Mouse (Mus musculus) forebrain, postnatal 0 days (tissue): Measurements from ENCODE around the gene Mst1. TPM values are rescaled to one million over a fixed set of nuclear protein-coding genes. Genes with fewer than 3 reads are reported as not detected.
A peak's percentile ranks its signal among the peaks of the same experiment; 100 is the strongest.

Source experiments
- ATAC-seq: fragments of 200-750 bp; cut with Nextera tagmentation; 2 replicates; pipeline ENCODE4 v1.8.0; 2017; ENCODE audit warnings: mild to moderate bottlenecking, moderate library complexity
- DNase-seq: peaks from one replicate; pipeline ENCODE4 v3.0.0-alpha.2; 2015
- H3K27ac ChIP-seq: fragments of 300-500 bp; sonication (generic); 2 replicates; pipeline ENCODE4 v1.5.1; 2014; ENCODE audit warnings: low read depth, mild to moderate bottlenecking, antibody characterized with exemption, low read length, moderate library complexity, mixed read lengths
- H3K27me3 ChIP-seq: fragments of 300-500 bp; sonication (generic); 2 replicates; pipeline ENCODE4 v1.6.1; 2014; ENCODE audit warnings: mild to moderate bottlenecking, low read length, mixed read lengths; ENCODE audit not compliant: insufficient read depth
- H3K36me3 ChIP-seq: fragments of 300-500 bp; sonication (generic); 2 replicates; pipeline ENCODE4 v1.6.1; 2014; ENCODE audit warnings: mild to moderate bottlenecking, moderate library complexity; ENCODE audit not compliant: insufficient read depth
- H3K4me1 ChIP-seq: fragments of 300-500 bp; sonication (generic); 2 replicates; pipeline ENCODE4 v1.6.1; 2014; ENCODE audit warnings: antibody characterized with exemption; ENCODE audit not compliant: insufficient read depth
- H3K4me2 ChIP-seq: fragments of 300-500 bp; sonication (generic); 2 replicates; pipeline ENCODE4 v1.6.1; 2014; ENCODE audit warnings: low read depth, mild to moderate bottlenecking, moderate library complexity
- H3K4me3 ChIP-seq: fragments of 300-500 bp; sonication (generic); 2 replicates; pipeline ENCODE4 v1.5.1; 2014; ENCODE audit warnings: low read depth, low read length, mixed read lengths
- H3K9ac ChIP-seq: fragments of 300-500 bp; sonication (generic); 2 replicates; pipeline ENCODE4 v1.6.1; 2014; ENCODE audit warnings: mild to moderate bottlenecking
- H3K9me3 ChIP-seq: fragments of 300-500 bp; sonication (generic); 2 replicates; pipeline ENCODE4 v1.6.1; 2016; ENCODE audit warnings: low read length
- CTCF ChIP-seq: sonication (generic); IDR thresholded peaks from 2 replicates; pipeline ENCODE4 v1.5.1; 2016; ENCODE audit warnings: antibody characterized with exemption, control low read depth, low read depth
- WGBS: fragments of 180-500 bp; shearing (Covaris S2); extraction: QIAGEN DNeasy Blood & Tissue Kit; methylation state at CpG from one replicate; pipeline ENCODE4 v1.1.7; 2014; 5-methylcytosine and 5-hydroxymethylcytosine counted together
- polyA plus RNA-seq: library from polyadenylated mRNA; unstranded; fragments of >200 nt; fragmentation: Nextera tagmentation; extraction: Ambion mirVana; gene quantifications from 2 replicates; pipeline ENCODE4 v1.2.1, GENCODE M21; 2015
- total RNA-seq: library from RNA; depleted of rRNA; stranded (reverse); fragments of >200 nt; gene quantifications from 2 replicates; pipeline ENCODE4 v1.2.3, GENCODE M21; 2014

Gene Mst1
- total and polyA plus RNA-seq, 2 experiments from 2014 or later = 0.10 TPM; not detected in 1

DNA sequence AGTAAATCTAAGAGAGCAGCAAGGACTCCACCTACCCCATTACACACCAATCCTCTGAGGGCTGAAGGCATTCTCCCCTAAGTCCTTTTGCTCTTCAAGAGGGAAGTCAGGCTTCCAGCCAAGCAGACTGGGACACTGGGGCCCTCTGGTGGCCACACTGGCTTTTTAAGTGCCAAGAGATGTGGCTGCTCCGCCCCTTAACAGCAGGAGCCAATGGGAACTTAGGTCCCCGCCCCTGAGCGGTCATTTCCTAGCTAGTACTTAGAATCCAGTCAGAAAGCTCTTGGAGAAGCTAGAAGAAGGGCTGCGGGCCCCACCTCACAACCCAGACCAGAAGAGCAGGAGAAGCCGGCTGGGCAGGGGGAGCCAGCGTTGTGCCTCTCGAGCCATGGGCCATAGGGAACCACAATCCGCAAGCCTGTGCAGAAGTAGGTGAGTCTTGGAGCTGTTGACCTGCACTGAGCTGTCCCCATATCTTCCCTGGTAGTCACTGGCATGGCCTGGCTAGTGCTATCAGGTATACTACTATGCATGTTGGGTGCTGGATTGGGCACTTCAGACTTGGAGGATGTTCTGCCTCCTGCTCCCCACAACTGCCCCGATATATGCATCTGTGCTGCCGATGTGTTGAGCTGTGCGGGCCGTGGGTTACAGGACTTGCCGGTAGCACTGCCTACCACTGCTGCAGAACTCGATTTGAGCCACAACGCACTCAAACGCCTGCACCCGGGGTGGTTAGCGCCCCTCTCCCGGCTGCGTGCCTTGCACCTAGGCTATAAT is 27.2 kb upstream of the Mst1 start, which contains the start of gene Amigo3:
TSS of gene Amigo3 (plus strand) at position 275 of the 780 bp plus-strand sequence.
- WGBS = 58% methylated on average over 20 of the region's 20 CpGs

GRCm38 (mm10) chr9:108053665-108054225 is 26.5 kb upstream of the Mst1 start:
- no peak overlapping the region for H3K4me3 ChIP-seq
- no peaks in the 10 kb centered on the region for H3K27me3 ChIP-seq
- ATAC-seq (no peak), DNase-seq (no peak)
- H3K36me3 ChIP-seq = peaks cover 68% of the 10 kb centered on the region
- WGBS = 93% methylated on average over 15 of the region's 15 CpGs
- H3K9me3 ChIP-seq = no peaks in the 10 kb centered on the region
- H3K4me1 ChIP-seq = no peaks in the 10 kb centered on the region
- TF ChIP-seq CTCF = no peak
- H3K9ac ChIP-seq = no peak overlapping the region
- no peak overlapping the region for H3K27ac ChIP-seq
- H3K4me2 ChIP-seq = no peak overlapping the region

More for the DNA sequence above, 27.2 kb upstream of the Mst1 start, which contains the start of gene Amigo3:
- no peak within 1 kb of the TSS for H3K27ac ChIP-seq
- H3K4me2 ChIP-seq = peak within 1 kb of the TSS; percentile 27; the same call in 1 of the 2 replicates
- H3K9ac ChIP-seq = no peak within 1 kb of the TSS
- no peaks in the 10 kb centered on the region for H3K9me3 ChIP-seq
- peak; percentile 47 for ATAC-seq
- H3K4me3 ChIP-seq = no peak within 1 kb of the TSS
- H3K36me3 ChIP-seq = peaks cover 62% of the 10 kb centered on the region
- DNase-seq = peak; percentile 96
- no peaks in the 10 kb centered on the region for H3K4me1 ChIP-seq
- H3K27me3 ChIP-seq = no peaks in the 10 kb centered on the region
- peak; percentile 94 for TF ChIP-seq CTCF

DNA sequence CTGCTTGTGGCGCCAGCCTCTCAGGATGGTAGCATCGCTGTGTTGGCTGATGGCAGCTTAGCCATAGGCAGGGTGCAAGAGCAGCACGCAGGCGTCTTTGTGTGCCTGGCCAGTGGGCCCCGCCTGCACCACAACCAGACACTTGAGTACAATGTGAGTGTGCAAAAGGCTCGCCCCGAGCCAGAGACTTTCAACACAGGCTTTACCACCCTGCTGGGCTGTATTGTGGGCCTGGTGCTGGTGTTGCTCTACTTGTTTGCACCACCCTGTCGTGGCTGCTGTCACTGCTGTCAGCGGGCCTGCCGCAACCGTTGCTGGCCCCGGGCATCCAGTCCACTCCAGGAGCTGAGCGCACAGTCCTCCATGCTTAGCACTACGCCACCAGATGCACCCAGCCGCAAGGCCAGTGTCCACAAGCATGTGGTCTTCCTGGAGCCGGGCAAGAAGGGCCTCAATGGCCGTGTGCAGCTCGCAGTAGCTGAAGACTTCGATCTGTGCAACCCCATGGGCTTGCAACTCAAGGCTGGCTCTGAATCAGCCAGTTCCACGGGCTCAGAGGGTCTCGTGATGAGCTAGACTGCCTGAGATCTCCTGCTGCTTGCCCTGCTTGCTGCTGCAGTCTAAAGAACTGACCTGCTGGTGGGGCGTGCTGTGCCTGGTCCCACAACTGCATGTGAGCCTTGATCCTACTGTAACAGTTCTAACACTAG is 25.8 kb upstream of the Mst1 start:
- no peak for DNase-seq
- peaks cover 76% of the 10 kb centered on the region for H3K36me3 ChIP-seq
- H3K9ac ChIP-seq = no peak overlapping the region
- WGBS = 89% methylated on average over 22 of the region's 22 CpGs
- no peak for TF ChIP-seq CTCF
- no peaks in the 10 kb centered on the region for H3K27me3 ChIP-seq
- H3K9me3 ChIP-seq = no peaks in the 10 kb centered on the region
- H3K4me1 ChIP-seq = no peaks in the 10 kb centered on the region
- H3K4me3 ChIP-seq = no peak overlapping the region
- ATAC-seq = no peak
- H3K27ac ChIP-seq = no peak overlapping the region
- no peak overlapping the region for H3K4me2 ChIP-seq

GRCm38 (mm10) chr9:108055061-108055460 is 25.2 kb upstream of the Mst1 start:
- no peaks in the 10 kb centered on the region for H3K4me1 ChIP-seq
- WGBS = 84% methylated on average over 1 of the region's 1 CpGs
- peaks cover 82% of the 10 kb centered on the region for H3K36me3 ChIP-seq
- no peak for TF ChIP-seq CTCF
- no peak overlapping the region for H3K4me2 ChIP-seq
- no peaks in the 10 kb centered on the region for H3K9me3 ChIP-seq
- no peaks in the 10 kb centered on the region for H3K27me3 ChIP-seq
- no peak overlapping the region for H3K9ac ChIP-seq
- no peak overlapping the region for H3K27ac ChIP-seq
- no peak overlapping the region for H3K4me3 ChIP-seq
- DNase-seq = no peak
- ATAC-seq = no peak

GRCm38 (mm10) chr9:108055661-108056237 is 24.5 kb upstream of the Mst1 start:
- H3K4me2 ChIP-seq = no peak overlapping the region
- WGBS = 89% methylated on average over 6 of the region's 6 CpGs

DNA sequence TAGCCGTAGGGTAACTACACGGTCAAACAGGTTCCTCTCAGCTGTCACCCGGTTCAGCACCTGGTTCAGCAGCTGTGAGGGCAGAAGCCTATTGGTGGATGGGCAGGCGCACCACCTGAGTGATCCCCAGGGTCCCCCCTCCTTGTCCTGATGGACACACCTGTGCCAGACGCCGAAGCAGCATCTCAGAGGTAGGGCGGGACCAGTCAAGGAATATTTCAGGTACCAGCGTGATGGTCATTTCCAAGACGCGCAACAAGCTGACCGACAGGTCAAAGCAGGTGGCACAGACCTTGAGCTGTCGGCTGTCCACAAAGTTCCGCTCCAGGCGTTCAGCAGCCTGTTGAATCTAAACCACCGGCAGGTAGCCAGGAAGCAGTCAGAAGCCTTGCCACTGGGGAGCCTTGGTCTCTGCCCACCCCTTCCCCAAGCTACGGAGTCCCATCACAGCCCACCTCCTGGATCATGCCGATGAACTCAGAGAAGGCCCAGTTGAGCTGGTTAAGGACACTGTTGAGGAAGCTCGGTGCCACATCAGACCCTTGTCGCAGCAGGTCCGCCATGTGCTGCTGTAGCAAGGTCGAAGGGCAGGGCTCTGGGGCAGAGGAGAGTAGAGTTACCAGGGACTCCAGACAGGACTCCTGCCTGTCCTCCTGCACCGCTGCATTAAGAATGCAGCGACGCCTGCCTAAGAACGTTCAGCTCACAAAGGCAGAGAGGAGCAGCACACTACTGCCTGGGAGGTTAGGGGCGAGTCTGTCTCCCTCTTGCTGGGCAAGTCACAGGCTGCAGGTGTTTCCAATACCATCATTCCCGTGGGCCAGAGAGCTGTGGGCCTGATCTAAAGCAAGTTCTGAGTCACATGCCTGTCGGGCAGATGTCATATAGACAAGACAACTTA is 23.6 kb upstream of the Mst1 start:
- no peaks in the 10 kb centered on the region for H3K27me3 ChIP-seq
- ATAC-seq (no peak), DNase-seq (no peak)
- H3K27ac ChIP-seq = no peak overlapping the region
- 82% methylated on average over 28 of the region's 28 CpGs for WGBS
- H3K36me3 ChIP-seq = peaks cover 76% of the 10 kb centered on the region
- H3K4me3 ChIP-seq = no peak overlapping the region
- no peak for TF ChIP-seq CTCF
- H3K4me2 ChIP-seq = no peak overlapping the region
- no peaks in the 10 kb centered on the region for H3K4me1 ChIP-seq
- H3K9me3 ChIP-seq = no peaks in the 10 kb centered on the region
- no peak overlapping the region for H3K9ac ChIP-seq

More at GRCm38 (mm10) chr9:108055661-108056237, 24.5 kb upstream of the Mst1 start:
- DNase-seq (no peak), ATAC-seq (no peak)
- H3K4me1 ChIP-seq = no peaks in the 10 kb centered on the region
- H3K9ac ChIP-seq = no peak overlapping the region
- H3K36me3 ChIP-seq = peaks cover 78% of the 10 kb centered on the region
- H3K4me3 ChIP-seq = no peak overlapping the region
- H3K9me3 ChIP-seq = no peaks in the 10 kb centered on the region
- TF ChIP-seq CTCF = no peak
- H3K27me3 ChIP-seq = no peaks in the 10 kb centered on the region
- no peak overlapping the region for H3K27ac ChIP-seq
